Mouse (Mus musculus) retina, embryonic 14.5 days (tissue): Measurements from ENCODE around the gene Olfr196.
"Not testable (repeated sequence)": the region's sequence is repeated elsewhere in the genome, so short reads cannot be mapped to it uniquely, and the experiment has no call there.

Source experiments
- DNase-seq: peaks from one replicate; pipeline ENCODE4 v3.0.0-alpha.2; 2015; ENCODE audit warnings: low spot score

Olfr196 gene

GRCm38 (mm10) chr16:59170354-59170753, at the start of gene Olfr196:
Gene Olfr196 (minus strand): TSS chr16:59170454.
- no peak for DNase-seq

GRCm38 (mm10) chr16:59219667-59220066, 49.4 kb upstream of the Olfr196 start, which contains the start of gene Olfr199:
Gene Olfr199 (minus strand): TSS chr16:59219767.
- DNase-seq, result not testable (repeated sequence)

GRCm38 (mm10) chr16:59217861-59218260, 47.6 kb upstream of the Olfr196 start:
- not testable (repeated sequence) for DNase-seq

GRCm38 (mm10) chr16:59203433-59203832, 33.2 kb upstream of the Olfr196 start, which contains the start of gene Olfr198:
Gene Olfr198 (minus strand): TSS chr16:59203533.
- not testable (repeated sequence) for DNase-seq

GRCm38 (mm10) chr16:59151996-59152395, 18.3 kb downstream of the Olfr196 start:
- DNase-seq, result no peak

- no peak for DNase-seq
These were observed 23.5 kb downstream of the Olfr196 start, which contains the start of gene Olfr195 for GRCm38 (mm10) chr16:59146746-59147145. Gene Olfr195 (plus strand): TSS chr16:59147046.

- DNase-seq, result no peak
These were observed 29.1 kb downstream of the Olfr196 start for GRCm38 (mm10) chr16:59141105-59141504.

GRCm38 (mm10) chr16:59130740-59131139, 39.5 kb downstream of the Olfr196 start:
- no peak for DNase-seq

GRCm38 (mm10) chr16:59120969-59121368, 49.3 kb downstream of the Olfr196 start, which contains the start of gene Olfr194:
Gene Olfr194 (minus strand): TSS chr16:59121069.
- no peak for DNase-seq
